Mouse (Mus musculus) lung, postnatal 36 days (tissue): ENCODE measurements at regions not wholly inside any gene's neighbourhood (a gene's known extent, or its start where the extent isn't known, plus 50 kb on each side); places are given as distances from the start of the nearest gene placed in this dataset.

Experiments used
- DNase-seq: peaks from one replicate; pipeline ENCODE4 v3.0.0; 2022; ENCODE audit warnings: mixed read lengths

GRCm38 (mm10) chr1:51643640-51644039 is 165.4 kb upstream of the Nabp1 start:
- peak; percentile 16 for DNase-seq

- DNase-seq = no peak
Observed at GRCm38 (mm10) chr1:51638519-51639302, 160.5 kb upstream of the Nabp1 start.

GRCm38 (mm10) chr1:51635881-51636515 is 157.8 kb upstream of the Nabp1 start:
- no peak for DNase-seq

DNA sequence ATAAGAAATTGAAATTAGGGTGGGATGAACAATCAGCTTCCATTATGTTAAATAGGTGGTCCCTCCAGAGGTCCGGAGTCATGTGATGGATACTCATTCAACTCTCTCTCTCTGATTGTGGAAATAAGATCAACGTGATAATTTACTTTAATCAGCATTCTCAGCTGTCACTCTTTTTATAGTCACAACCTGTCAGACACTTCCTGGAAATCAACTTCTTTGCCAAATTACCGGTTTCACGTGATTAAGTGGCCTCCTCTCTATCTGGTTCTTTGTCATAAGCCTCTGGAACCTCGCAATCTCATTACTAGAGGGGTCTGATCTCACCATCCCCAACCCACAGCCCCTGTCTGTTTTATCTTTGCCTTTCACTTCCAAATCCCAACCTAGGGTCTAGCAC is 155.6 kb upstream of the Nabp1 start:
- no peak for DNase-seq

DNA sequence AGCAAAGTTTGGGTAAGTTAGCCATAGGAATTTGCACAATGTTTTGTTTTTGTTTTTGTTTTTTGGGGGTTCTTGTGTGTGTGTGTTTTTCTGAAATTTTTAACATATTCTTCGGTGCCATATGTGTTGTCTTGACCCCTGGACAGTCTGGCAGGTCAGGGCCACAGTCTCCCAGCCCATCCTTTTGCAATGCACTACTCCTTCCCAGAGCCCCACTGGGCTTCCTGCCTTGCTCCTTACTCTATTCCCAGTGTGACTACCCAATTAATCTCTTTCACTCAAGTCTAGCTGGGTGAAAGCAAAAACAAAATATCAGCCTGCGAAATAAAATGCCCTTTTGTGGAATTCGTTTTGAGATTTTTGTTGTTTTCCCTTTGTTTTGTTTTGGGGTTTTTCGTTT is 154.6 kb upstream of the Nabp1 start:
- no peak for DNase-seq

DNA sequence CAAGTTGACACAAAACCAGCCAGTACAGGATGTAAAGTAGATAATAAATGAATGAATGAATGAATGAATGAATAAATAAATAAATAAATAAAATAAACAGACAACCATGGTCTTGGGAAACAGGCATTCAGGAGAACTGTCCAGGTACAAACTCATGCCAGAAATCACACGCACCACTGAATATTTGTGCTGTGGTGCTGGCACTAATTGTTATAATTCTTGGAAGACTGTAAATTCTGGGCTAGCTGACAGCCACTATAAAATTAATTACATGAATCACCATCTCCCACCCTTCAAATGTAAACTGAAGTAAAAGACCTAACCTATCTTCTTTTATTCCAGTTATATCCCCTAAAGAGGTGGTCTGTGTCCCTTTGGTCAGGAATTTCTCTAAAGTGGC is 151.6 kb upstream of the Nabp1 start:
- no peak for DNase-seq

DNA sequence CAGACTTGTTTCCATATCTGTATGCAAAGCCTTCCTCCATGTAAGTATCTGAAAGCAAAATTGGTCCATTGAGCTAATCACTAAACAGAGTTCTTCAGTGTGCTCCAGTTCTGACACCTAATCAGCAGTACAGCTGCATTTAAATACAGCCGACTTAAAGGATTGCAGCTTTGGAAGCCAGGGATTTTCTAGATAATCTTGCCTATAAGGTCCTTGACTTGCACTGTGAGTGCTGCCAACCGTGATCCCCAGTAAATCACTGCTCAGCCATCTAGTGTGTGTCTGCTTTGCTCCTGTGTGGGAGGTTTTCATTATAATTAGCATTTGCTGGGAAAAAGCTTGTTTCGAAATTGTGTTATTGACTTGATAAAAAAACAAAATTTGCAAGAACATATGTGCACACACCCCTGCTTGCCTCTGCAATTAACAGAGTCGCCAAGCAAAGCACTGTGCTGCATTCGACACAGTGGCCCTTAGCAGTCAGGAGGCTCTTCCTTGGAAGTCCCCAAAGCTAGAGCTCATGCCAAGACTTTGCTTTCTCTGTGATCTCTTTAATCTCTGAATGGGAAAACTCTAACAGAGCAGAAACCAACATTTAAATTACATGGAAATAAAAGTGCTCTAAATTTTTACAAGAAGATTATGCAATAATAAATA is 150.0 kb upstream of the Nabp1 start:
- DNase-seq = no peak

- no peak for DNase-seq
Observed at GRCm38 (mm10) chr1:51626303-51626702, 148.1 kb upstream of the Nabp1 start.

- no peak for DNase-seq
Observed at GRCm38 (mm10) chr1:51625079-51625478, 146.9 kb upstream of the Nabp1 start.

DNA sequence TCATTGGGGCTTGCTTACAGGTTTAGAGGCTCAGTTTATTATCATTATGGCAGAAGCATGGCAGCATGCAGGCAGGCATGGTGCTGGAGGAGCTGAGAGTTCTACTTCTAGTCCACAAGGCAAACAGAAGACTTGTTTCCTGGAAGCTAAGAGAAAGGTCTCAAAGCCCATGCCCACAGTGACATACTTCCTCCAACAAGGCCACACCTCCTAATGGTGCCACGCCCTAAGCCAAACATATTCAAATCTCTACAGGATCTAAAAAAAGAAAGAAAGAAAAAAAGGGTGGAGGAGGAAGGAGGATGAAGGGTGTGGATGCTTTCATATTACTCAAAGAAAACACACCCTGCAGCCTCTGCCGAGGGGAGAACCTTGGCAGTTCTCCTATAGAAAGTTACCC is 146.3 kb upstream of the Nabp1 start:
- no peak for DNase-seq

DNA sequence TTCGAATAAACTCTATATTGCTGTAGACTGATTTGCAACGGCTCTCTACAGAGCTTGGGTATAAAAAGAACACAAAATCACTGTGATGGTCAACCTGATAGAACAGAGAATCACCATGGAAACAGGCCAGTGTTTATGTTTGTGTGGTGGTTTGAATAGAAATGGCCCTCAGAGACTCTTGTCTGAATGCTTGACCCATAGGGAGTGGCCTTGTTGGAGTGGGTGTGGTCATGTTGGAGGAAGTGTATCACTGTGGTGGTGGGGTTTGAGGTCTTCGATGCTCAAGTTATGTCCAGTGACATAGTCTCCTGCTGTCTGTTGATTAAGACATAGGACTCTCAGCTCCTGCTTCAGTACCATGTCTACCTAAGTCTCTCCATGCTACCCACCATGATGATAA is 144.8 kb upstream of the Nabp1 start:
- no peak for DNase-seq

GRCm38 (mm10) chr1:51622181-51622862 is 144.1 kb upstream of the Nabp1 start:
- no peak for DNase-seq

DNA sequence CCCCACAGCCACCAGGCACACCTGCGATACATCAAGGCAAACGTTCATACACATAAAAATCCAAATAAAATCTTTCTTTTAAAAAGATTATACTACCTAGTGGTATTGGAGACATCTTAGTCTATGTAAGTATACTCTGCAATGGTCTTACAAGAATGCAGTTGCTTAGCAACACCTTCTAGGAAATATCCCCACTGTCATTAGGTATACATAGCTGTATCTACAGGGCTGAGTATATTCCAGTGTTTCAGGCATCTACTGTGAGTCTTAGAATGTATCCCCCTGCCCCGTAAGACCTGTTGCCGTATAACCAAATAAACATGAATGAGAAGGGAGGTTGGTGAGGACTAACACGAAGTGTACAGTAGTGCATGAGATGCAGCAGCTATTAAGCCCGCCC is 142.8 kb upstream of the Nabp1 start:
- no peak for DNase-seq

DNA sequence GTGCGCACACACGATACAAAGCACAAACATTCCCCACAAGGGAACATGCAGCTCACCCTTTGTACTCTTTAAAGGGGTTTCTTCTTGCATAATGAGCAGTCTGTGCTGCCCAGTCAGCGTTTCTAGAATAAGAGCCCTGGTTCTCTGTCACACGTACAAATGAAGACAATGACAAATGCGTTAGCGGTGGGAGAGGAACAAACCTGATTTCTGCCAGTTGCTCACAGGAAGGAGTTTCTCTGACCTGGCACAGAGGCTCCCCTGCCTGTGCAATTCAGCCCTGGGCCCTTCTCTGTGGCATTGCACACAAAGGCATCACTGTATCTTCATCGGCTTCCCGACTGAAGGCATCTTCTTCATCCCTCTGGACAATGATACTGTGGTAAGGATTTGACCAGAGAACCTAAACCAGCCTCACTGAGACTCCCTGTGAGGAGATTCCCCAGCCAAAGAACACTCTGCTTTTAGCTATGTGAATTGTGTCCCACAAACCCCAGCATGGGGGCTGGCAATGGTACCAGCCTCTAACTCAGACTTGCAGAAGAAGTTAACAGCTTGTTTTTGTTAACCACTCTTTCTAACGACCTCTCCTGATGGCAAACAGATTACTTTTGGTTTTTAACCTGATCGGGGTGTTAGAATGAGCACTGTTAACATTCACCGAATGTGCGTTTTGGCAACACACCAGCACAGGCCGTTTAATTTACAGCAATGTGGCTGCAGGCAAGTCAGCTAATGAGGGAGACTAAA is 139.5 kb upstream of the Nabp1 start:
- DNase-seq = no peak

- DNase-seq = no peak
Observed at GRCm38 (mm10) chr1:51616091-51616490, 137.9 kb upstream of the Nabp1 start.

DNA sequence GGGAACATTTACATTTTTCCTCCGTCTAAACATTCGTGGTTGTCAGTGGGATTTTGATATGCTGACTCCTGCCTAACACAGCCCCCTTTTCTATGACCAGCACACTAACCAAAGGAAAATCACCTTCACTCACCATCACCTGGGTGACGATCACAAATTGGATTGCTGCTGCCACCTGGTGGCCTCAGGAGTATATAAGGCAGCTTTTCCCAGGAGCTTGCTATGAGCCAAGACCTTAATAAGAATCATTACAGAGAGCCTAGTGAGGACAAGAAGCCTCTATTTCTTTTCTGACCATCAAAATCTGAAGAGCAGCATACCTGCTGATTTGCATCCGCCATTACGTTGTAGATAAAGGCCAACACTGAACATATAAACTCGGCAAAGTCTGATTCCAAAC is 137.3 kb upstream of the Nabp1 start:
- peak; percentile 70 for DNase-seq

GRCm38 (mm10) chr1:51614700-51615099 is 136.5 kb upstream of the Nabp1 start:
- no peak for DNase-seq

DNA sequence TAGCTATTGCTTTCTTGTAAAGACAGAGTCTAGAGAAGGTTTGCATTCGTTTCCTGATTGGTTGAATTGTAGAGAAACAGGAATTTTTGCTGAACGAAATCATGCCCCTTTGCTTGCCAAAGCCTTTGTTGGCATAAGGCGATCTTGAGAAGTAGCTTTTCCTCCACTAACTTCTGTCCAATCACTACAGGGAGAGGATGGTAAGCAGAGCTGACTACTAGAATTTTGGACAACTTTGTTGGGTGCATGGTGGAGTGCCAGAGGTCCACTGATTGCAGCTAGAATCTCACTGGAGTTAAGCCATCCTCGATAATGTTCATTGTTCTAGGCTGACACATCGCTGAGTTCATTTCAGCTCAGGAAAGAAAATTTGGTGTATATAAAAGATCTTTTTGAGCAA is 131.1 kb upstream of the Nabp1 start:
- no peak for DNase-seq

DNA sequence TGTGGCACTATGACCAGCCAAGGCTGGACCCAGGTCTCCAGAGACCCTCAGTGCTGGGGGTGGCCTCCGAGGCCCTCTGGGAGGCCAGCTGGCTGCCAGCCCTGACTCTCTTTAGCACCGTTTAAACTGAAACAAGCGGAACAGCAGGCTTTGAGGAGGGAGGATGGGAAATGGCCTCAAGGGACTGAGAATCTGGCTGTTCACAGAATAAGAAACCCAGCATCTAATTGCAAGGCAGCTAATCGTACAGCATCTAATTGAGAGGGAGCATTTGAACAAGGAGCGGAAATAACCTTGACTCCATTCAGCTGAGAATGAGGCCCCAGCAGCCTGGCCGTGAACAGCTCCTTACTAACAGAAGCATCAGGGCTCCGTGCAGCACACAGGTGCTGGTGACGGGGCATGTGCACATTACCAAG is 129.2 kb upstream of the Nabp1 start:
- DNase-seq = no peak

DNA sequence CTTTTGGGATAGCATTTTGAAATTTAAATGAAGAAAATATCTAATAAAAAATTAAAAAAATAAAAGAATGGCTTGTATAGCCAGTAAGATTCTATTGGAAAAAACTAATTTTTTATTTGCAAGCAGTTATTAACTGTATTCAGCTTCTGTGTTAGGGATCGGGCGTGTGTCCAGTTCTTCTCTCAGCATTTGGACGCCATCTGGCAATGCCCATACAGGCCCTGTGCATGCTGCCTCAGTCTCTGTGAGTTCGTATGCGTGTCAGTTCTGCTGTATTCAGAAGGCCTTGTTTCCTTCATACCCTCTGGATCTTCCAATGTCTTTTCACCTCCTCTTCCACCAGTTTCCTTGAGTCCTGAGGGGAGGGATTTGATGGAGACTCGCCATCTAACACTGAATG is 123.8 kb upstream of the Nabp1 start:
- DNase-seq = no peak

DNA sequence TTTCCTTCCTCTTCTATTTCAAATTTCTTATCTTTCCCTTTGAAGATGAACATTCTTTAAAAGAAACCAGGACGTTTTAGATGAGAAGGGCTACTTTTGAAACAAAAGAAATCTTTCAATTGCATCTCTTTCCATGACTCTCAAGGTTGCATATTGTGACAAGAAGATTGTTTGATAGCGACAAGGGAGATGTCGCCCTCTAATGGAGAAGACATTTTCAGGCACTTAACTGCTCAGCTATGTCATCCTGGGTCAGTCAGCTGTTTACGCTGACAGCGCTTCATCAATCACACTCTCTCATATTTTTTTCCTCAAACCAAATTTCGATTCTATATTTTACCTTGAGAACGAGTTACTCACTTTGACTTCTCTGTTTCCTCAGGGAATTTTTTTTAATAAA is 122.2 kb upstream of the Nabp1 start:
- peak; percentile 56 for DNase-seq

DNA sequence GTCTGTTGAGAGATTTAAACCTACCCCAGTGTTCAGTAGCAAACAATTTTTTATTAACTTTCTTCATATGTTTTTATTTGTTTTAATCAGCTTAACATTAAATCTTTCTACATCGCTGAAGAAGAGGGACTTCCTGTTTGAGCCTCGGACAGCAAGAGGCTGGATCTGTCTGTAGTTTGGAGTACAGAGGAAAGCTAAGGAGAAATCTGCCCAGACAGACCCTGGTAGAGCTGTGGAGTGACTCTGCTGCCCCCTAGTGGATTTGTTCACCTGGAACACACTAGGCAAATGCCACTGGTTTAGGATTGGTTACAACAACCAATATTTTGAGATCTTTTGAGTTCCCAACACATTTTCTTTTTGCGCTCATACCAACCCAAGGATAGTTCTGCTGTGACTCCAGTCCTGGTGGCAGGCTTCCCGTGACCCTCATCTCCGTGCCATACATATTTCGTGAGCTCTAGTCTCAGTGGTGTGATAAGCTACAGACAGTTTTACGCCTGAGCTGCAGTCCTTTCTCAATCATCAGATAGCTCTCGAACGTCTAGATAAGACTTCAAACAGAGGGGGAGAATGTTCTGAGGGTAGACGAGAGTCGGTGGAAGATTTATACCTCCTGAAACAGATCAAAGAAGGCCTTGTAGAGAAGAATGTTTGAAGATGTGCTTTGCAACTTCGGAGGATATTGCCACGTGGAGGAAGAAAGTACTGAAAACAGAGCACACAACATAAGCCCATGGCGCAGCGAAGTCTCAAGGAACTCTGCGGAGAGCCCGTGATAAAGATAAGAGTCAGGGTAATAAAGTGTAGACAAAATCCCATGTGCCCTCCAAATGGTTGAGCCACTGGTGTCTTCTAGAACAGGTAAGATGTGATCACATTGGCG is 119.0 kb upstream of the Nabp1 start:
- DNase-seq = peak; percentile 94
